Mouse (Mus musculus) midbrain, embryonic 16.5 days (tissue): ENCODE data around the gene Mrpl4. TPM values are rescaled to one million over a fixed set of nuclear protein-coding genes. Genes with fewer than 3 reads are reported as not detected.
"Not testable (repeated sequence)": the region's sequence is repeated elsewhere in the genome, so short reads cannot be mapped to it uniquely, and the experiment has no call there.

Experiments used
- ATAC-seq: fragments of 200-750 bp; cut with Nextera tagmentation; 2 replicates; pipeline ENCODE4 v1.8.0; 2017; ENCODE audit warnings: moderate TSS enrichment
- H3K27ac ChIP-seq: fragments of 300-500 bp; sonication (generic); 2 replicates; pipeline ENCODE4 v1.5.1; 2014; ENCODE audit warnings: mild to moderate bottlenecking, low read length, mixed read lengths
- H3K27me3 ChIP-seq: fragments of 300-500 bp; sonication (generic); 2 replicates; pipeline ENCODE4 v1.6.1; 2014; ENCODE audit warnings: low read depth, low read length, mixed read lengths; ENCODE audit not compliant: control insufficient read depth, insufficient read depth
- H3K36me3 ChIP-seq: fragments of 300-500 bp; sonication (generic); 2 replicates; pipeline ENCODE4 v1.6.1; 2014; ENCODE audit warnings: mild to moderate bottlenecking, low read length, moderate library complexity, mixed read lengths; ENCODE audit not compliant: control insufficient read depth, insufficient read depth
- H3K4me1 ChIP-seq: fragments of 300-500 bp; sonication (generic); 2 replicates; pipeline ENCODE4 v1.6.1; 2014; ENCODE audit warnings: mild to moderate bottlenecking, low read length, mixed read lengths; ENCODE audit not compliant: control insufficient read depth, insufficient read depth
- H3K4me2 ChIP-seq: fragments of 300-500 bp; sonication (generic); 2 replicates; pipeline ENCODE4 v1.6.1; 2014; ENCODE audit warnings: mild to moderate bottlenecking, low read length, mixed read lengths
- H3K4me3 ChIP-seq: fragments of 300-500 bp; sonication (generic); 2 replicates; pipeline ENCODE4 v1.5.1; 2014; ENCODE audit warnings: low read depth, mild to moderate bottlenecking, low read length, moderate library complexity, mixed read lengths
- H3K9ac ChIP-seq: fragments of 300-500 bp; sonication (generic); 2 replicates; pipeline ENCODE4 v1.6.1; 2014; ENCODE audit warnings: low read depth, low read length, mixed read lengths
- H3K9me3 ChIP-seq: fragments of 300-500 bp; sonication (generic); replicated peaks from 2 replicates; pipeline ENCODE4 v1.6.1; 2014; ENCODE audit warnings: mild to moderate bottlenecking, low read length, mixed read lengths; ENCODE audit not compliant: control insufficient read depth, poor library complexity, severe bottlenecking
- WGBS: fragments of 180-500 bp; shearing (Covaris S2); extraction: QIAGEN DNeasy Blood & Tissue Kit; methylation state at CpG from one replicate; pipeline ENCODE4 v1.1.7; 2014; 5-methylcytosine and 5-hydroxymethylcytosine counted together
- microRNA counts: library from miRNA; unstranded; fragments of <30 nt; microRNA quantifications from one replicate; lab custom pipeline; 2016
- microRNA-seq: library from miRNA; unstranded; fragments of <30 nt; microRNA quantifications from one replicate; pipeline ENCODE4, GENCODE M21; 2017
- polyA plus RNA-seq: library from polyadenylated mRNA; unstranded; fragments of >200 nt; fragmentation: Nextera tagmentation; extraction: Ambion mirVana; gene quantifications from 2 replicates; pipeline ENCODE4 v1.2.1, GENCODE M21; 2015

Mrpl4 gene
- polyA plus RNA-seq, 1 experiment from 2014 or later: 104 TPM

DNA sequence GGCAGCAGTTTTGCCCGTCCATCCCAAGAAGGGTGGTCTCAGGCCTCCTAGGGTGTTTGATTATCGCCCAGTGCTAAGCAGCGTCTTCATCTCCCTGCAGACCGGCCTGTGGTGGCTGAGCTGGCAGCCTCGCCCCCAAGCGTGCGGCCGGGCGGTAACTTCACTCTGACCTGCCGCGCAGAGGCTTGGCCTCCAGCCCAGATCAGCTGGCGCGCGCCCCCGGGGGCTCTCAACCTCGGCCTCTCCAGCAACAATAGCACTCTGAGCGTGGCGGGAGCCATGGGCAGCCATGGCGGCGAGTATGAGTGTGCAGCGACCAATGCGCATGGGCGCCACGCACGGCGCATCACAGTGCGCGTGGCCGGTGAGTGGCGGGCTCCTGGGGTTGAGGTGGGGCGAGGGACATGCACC is 34.9 kb downstream of the Mrpl4 start:
- H3K36me3 ChIP-seq: no peaks in the 10 kb centered on the region
- H3K4me2 ChIP-seq: peak overlapping the region; percentile 86
- 1% methylated on average over 31 of the region's 31 CpGs for WGBS
- peak overlapping the region; percentile 57 for H3K4me3 ChIP-seq
- peaks cover 74% of the 10 kb centered on the region for H3K27me3 ChIP-seq
- peak overlapping the region; percentile 84 for H3K9ac ChIP-seq
- H3K27ac ChIP-seq: no peak overlapping the region
- H3K9me3 ChIP-seq: no peaks in the 10 kb centered on the region
- peak; percentile 76 for ATAC-seq
- H3K4me1 ChIP-seq: peaks cover 41% of the 10 kb centered on the region

DNA sequence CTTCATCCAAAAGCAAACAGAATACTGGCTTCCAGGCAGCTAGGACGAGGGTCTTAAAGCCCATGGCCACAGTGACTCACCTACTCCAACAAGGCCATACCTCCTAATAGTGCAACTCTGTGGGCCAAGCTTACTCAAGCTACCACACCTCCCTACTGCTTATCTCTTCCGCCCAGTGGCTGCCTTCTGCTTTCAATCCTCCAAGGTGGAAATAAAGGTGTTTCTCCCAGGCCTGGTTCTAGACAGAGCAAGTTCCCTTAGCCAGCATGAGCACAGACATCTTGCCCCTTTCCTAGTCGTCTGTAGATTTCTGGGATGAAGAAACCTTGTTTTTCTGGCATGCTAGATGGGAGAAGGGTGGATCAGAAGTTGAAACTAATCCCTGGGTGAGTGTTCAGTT is 37.2 kb downstream of the Mrpl4 start:
- H3K27me3 ChIP-seq: peaks cover 55% of the 10 kb centered on the region
- H3K4me1 ChIP-seq: peaks cover 26% of the 10 kb centered on the region
- WGBS: 70% methylated on average over 3 of the region's 3 CpGs
- no peak overlapping the region for H3K4me3 ChIP-seq
- H3K27ac ChIP-seq: no peak overlapping the region
- H3K9me3 ChIP-seq: no peaks in the 10 kb centered on the region
- no peaks in the 10 kb centered on the region for H3K36me3 ChIP-seq
- no peak overlapping the region for H3K9ac ChIP-seq
- no peak for ATAC-seq
- H3K4me2 ChIP-seq: no peak overlapping the region

- Histone ChIP-seq H3K36me3 (no peaks in the 10 kb centered on the region), H3K27ac (no peak overlapping the region), H3K4me3 (no peak overlapping the region), H3K4me1 (peaks cover 18% of the 10 kb centered on the region), H3K9me3 (no peaks in the 10 kb centered on the region), H3K4me2 (no peak overlapping the region), H3K27me3 (peaks cover 41% of the 10 kb centered on the region), H3K9ac (no peak overlapping the region)
- 52% methylated on average over 4 of the region's 4 CpGs for WGBS
- no peak for ATAC-seq
These were observed 38.8 kb downstream of the Mrpl4 start for GRCm38 (mm10) chr9:21041308-21041707.

GRCm38 (mm10) chr9:21043563-21043962 is 41.0 kb downstream of the Mrpl4 start:
- no peaks in the 10 kb centered on the region for H3K9me3 ChIP-seq
- H3K4me2 ChIP-seq: no peak overlapping the region
- no peak overlapping the region for H3K4me3 ChIP-seq
- H3K36me3 ChIP-seq: no peaks in the 10 kb centered on the region
- H3K4me1 ChIP-seq: no peaks in the 10 kb centered on the region
- no peak overlapping the region for H3K9ac ChIP-seq
- ATAC-seq: no peak
- peaks cover 18% of the 10 kb centered on the region for H3K27me3 ChIP-seq
- WGBS: 93% methylated on average over 4 of the region's 4 CpGs
- H3K27ac ChIP-seq: no peak overlapping the region

GRCm38 (mm10) chr9:21044785-21045184 is 42.2 kb downstream of the Mrpl4 start:
- H3K9ac ChIP-seq, H3K27ac ChIP-seq, ATAC-seq, H3K4me2 ChIP-seq, H3K4me3 ChIP-seq, H3K4me1 ChIP-seq, H3K9me3 ChIP-seq, H3K36me3 ChIP-seq, H3K27me3 ChIP-seq: not testable (repeated sequence)
- 68% methylated on average over 1 of the region's 1 CpGs for WGBS

- no peaks in the 10 kb centered on the region for H3K36me3 ChIP-seq
- H3K4me1 ChIP-seq: no peaks in the 10 kb centered on the region
- no peak overlapping the region for H3K27ac ChIP-seq
- ATAC-seq: no peak
- 82% methylated on average over 3 of the region's 3 CpGs for WGBS
- no peak overlapping the region for H3K4me3 ChIP-seq
- H3K9me3 ChIP-seq: no peaks in the 10 kb centered on the region
- H3K9ac ChIP-seq: no peak overlapping the region
- H3K4me2 ChIP-seq: no peak overlapping the region
- H3K27me3 ChIP-seq: peaks cover 5% of the 10 kb centered on the region
These were observed 42.7 kb downstream of the Mrpl4 start for GRCm38 (mm10) chr9:21045235-21045634.

GRCm38 (mm10) chr9:21051578-21051977 is 49.0 kb downstream of the Mrpl4 start:
- H3K4me3 ChIP-seq: no peak overlapping the region
- H3K27ac ChIP-seq: no peak overlapping the region
- 70% methylated on average over 10 of the region's 10 CpGs for WGBS
- no peaks in the 10 kb centered on the region for H3K4me1 ChIP-seq
- no peaks in the 10 kb centered on the region for H3K27me3 ChIP-seq
- no peak overlapping the region for H3K4me2 ChIP-seq
- ATAC-seq: no peak
- H3K36me3 ChIP-seq: no peaks in the 10 kb centered on the region
- H3K9ac ChIP-seq: no peak overlapping the region
- H3K9me3 ChIP-seq: no peaks in the 10 kb centered on the region

MicroRNAs within 50 kb of the gene (microRNA counts, 519-probe panel; counts per million panel counts)
- microRNA mmu-miR-1900 (lab: Ali Mortazavi, UCI): 2,511 counts per million, percentile 75 among the panel's probes with 10 or more counts

Small RNA genes lying within 50 kb of the gene (microRNA-seq; reads per million reads assigned to microRNA genes)
- gene Mir1900: not detected

Other genes starting within 250 kb of the Mrpl4 start
- gene Col5a3, start 187.7 kb upstream of the Mrpl4 start, polyA plus RNA-seq: 0.85 and 1.3 TPM in 2 replicates
- gene Rdh8, start 184.2 kb upstream of the Mrpl4 start, polyA plus RNA-seq: not detected in 2 replicates
- gene A230050P20Rik, start 134.1 kb upstream of the Mrpl4 start, polyA plus RNA-seq: 7.1 and 13.7 TPM in 2 replicates
- 15.2 and 17.7 TPM in 2 replicates for gene Angptl6, start 123.0 kb upstream of the Mrpl4 start, polyA plus RNA-seq
- 48.8 and 51.1 TPM in 2 replicates for gene Ppan, start 114.6 kb upstream of the Mrpl4 start, polyA plus RNA-seq
- 243 TPM in 2 replicates for gene Eif3g, start 104.1 kb upstream of the Mrpl4 start, polyA plus RNA-seq
- 67.7 and 71.7 TPM in 2 replicates for gene Dnmt1, start 42.9 kb upstream of the Mrpl4 start, polyA plus RNA-seq
- 9.7 and 10.3 TPM in 2 replicates for gene S1pr2, start 26.0 kb upstream of the Mrpl4 start, polyA plus RNA-seq
- 3.0 and 3.1 TPM in 2 replicates for gene Icam1, start 13.2 kb downstream of the Mrpl4 start, polyA plus RNA-seq
- 0.24 TPM in 1 of 2 replicates, not detected in the other for gene Icam4, start 26.6 kb downstream of the Mrpl4 start, polyA plus RNA-seq
- gene Icam5, start 29.3 kb downstream of the Mrpl4 start, polyA plus RNA-seq: 2.2 and 2.5 TPM in 2 replicates
- 0.78 and 1.6 TPM in 2 replicates for gene Zglp1, start 64.4 kb downstream of the Mrpl4 start, polyA plus RNA-seq
- 1.8 and 1.9 TPM in 2 replicates for gene Gm49373, start 70.4 kb downstream of the Mrpl4 start, polyA plus RNA-seq
- gene Fdx1l, start 70.9 kb downstream of the Mrpl4 start, polyA plus RNA-seq: 59.9 and 73.0 TPM in 2 replicates
- gene Gm38431, start 89.3 kb downstream of the Mrpl4 start, polyA plus RNA-seq: 1.6 and 1.9 TPM in 2 replicates
- gene Raver1, start 89.3 kb downstream of the Mrpl4 start, polyA plus RNA-seq: 28.9 and 30.4 TPM in 2 replicates
- gene Tyk2, start 128.5 kb downstream of the Mrpl4 start, polyA plus RNA-seq: 9.7 and 9.9 TPM in 2 replicates
- gene Cdc37, start 147.2 kb downstream of the Mrpl4 start, polyA plus RNA-seq: 199 and 227 TPM in 2 replicates
- 44.2 and 49.3 TPM in 2 replicates for gene Pde4a, start 163.0 kb downstream of the Mrpl4 start, polyA plus RNA-seq
- 68.0 and 69.9 TPM in 2 replicates for gene Keap1, start 236.6 kb downstream of the Mrpl4 start, polyA plus RNA-seq
- gene S1pr5, start 245.7 kb downstream of the Mrpl4 start, polyA plus RNA-seq: 3.7 and 4.3 TPM in 2 replicates